Mouse (Mus musculus) left cerebral cortex, postnatal 36 days (tissue): ENCODE data around the gene 1700015F17Rik. TPM values are rescaled to one million over a fixed set of nuclear protein-coding genes. Genes with fewer than 3 reads are reported as not detected.

Experiments used
- DNase-seq, 2 experiments: peaks; one replicate each; pipeline ENCODE4 v3.0.0; 2021 to 2022; ENCODE audit warnings: low spot score in 2 of 2, mixed read lengths in 1 of 2
- intact Hi-C: fragments of 180-260 bp; cut with DNase I; formaldehyde crosslinking; loops from one replicate; pipeline ENCODE4 v1.15.1; 2025
- total RNA-seq, 2 experiments: library from RNA; stranded (reverse); gene quantifications; 2 replicates each; pipeline ENCODE4 v1.2.3; 2021

Gene 1700015F17Rik
- total RNA-seq, 2 experiments from 2014 or later: 0.79 TPM; not detected in 1

- intact Hi-C loops: no loop called here
- DNase-seq: no peak
These were observed 13.7 kb downstream of the 1700015F17Rik start for GRCm38 (mm10) chr5:5465256-5465655.

DNA sequence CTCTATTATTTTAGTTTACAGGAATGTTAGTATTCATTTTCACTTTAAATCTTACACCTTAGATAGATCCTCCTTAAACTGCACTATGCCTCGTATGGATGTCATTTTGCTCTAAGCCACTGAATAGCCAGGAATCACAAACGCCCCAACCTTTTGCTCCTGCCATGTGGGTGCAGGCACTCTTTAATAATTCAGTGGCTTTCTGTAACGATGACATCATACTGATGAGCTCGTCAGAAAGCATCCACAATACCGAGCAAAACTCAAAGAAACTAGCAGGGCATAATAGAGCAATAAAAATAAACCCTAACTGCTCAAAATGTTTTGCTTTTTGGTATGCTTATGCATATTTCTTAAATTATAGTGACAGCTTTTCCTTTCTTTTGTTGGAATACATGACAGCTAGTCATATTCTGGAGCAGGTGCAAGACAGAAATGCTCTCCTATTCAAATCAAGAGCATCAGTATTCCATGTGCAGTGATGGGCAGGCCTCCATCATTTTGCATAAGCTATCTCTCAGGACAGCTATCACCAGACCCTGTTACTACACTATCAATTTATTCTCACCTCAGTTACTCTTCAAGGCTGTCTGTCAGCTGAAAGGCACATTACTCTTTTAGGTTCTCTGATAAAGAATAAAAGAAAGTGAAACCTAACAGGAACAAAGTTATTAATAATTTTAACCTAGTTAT lies 47.1 kb downstream of the 1700015F17Rik start:
- intact Hi-C loops: no loop called here
- DNase-seq: no peak

GRCm38 (mm10) chr5:5423723-5424171 lies 55.2 kb downstream of the 1700015F17Rik start:
- DNase-seq: no peak
- intact Hi-C loops: no loop called here

DNA sequence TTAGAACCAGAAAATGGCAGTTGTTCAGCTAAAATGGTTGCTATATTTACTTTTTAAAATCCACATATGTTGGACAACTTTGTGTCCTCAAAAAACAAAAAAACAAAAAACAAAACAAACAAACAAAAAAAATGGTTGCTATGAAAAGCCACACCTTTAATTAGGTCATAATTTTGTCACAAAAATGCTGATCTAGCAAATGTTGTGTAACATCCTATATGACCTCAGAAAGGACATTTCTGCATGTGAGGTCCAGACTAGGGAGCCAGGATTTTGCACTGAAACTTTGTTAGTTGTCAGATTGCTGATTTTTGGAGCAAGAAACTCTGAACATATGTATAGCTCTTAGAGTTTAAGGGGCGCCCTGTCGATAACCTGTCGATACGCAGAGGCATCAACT lies 55.9 kb downstream of the 1700015F17Rik start:
- intact Hi-C loops: no loop called here
- no peak for DNase-seq

DNA sequence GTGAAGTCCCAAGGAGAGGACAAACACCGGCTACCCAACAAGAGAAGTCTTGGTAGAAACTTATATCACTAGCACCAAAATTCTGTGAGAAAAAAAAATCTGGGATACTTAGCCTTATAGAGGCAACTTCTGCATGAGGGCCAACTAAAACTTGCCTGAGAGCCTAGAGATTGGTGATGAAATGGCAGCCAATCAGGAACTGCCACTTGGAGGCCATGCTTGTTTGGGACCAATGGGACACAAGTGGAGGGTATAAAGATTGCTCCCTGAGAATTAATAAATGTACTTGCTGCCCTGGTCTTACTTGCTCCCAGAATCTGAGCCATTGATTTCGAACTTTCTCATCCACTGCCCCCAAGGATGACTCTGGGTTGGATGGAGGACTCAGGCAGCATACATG lies 57.5 kb downstream of the 1700015F17Rik start:
- no peak for DNase-seq
- intact Hi-C loops: no loop called here

DNA sequence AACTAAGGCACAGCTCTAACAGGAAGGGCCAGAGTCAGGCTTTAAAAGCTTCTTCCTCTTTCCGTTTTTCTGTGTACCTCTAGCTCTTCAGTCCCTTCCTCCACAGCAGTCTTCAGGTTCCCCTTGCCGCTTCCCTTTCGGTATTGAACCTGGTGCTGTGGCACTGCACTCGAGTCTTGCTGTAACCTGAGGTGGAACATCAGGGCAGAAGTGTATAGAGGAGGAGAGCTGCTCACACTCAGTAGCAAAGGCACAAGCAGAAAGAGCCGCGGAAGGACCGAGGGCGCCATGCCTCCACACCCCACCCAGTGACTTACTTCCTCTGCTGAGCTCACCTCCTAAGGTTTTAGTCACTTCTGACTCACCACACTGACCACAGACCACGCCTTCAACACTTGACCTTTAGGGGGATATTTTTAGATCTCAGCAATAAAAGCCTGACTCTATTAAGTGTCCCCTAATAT lies 58.9 kb downstream of the 1700015F17Rik start, which contains the start of gene Cdk14:
Gene Cdk14 (minus strand): TSS at position 321 of the 464 bp plus-strand sequence.
- intact Hi-C loops: no loop called here
- no peak for DNase-seq

GRCm38 (mm10) chr5:5419253-5419652 lies 59.7 kb downstream of the 1700015F17Rik start:
- intact Hi-C loops: no loop called here
- no peak for DNase-seq

- DNase-seq: no peak
- intact Hi-C loops: no loop called here
These were observed 64.1 kb downstream of the 1700015F17Rik start for GRCm38 (mm10) chr5:5414835-5415234.

DNA sequence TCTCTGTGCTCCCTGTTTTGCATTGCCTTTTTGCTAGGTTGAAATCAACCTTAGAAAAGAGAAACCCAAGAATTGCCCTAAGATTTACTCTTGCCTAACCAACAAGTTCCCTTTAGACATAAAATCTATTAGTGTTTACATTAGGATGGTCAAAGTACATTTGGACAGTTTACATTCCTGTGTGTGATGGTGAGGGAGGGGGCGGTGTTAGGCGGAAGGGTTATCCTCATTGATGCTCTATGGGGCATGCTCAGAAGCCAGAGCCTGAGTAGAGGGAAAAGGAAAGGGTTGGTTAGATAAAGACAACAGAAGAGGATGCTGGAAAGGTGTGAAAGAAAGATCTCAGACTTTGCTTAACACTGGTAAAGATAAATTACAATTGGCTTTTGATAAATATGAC lies 67.1 kb downstream of the 1700015F17Rik start:
- intact Hi-C loops: no loop called here

GRCm38 (mm10) chr5:5401986-5402385 lies 77.0 kb downstream of the 1700015F17Rik start:
- no peak for DNase-seq
- intact Hi-C loops: no loop called here

More for the DNA sequence above, 67.1 kb downstream of the 1700015F17Rik start:
- DNase-seq: no peak

DNA sequence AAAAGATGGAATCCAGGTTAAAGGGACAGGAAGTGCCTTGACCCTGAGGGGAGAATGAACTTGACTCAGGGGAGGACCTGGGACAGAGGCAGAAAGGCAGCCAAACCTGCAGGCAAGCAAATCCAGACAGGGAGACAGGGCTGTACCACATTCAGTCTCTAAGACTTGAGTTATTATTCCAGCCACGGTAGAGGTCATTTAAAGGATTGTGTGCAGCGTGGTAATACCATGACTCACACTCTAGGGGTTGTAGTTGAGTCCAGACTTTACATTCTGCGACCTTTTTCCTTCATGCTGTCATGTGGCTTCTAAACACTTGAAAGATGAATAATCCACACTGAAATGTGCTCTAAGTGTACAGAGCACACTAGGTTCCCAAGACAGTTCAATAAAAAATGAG lies 86.2 kb downstream of the 1700015F17Rik start:
- no peak for DNase-seq
- intact Hi-C loops: no loop called here

Other genes starting within 250 kb of the 1700015F17Rik start
- 100 to 1,000 TPM; 196 to 198 TPM for gene Cdk14, start 58.8 kb downstream of the 1700015F17Rik start, total RNA-seq
- gene Cldn12, start 35.8 kb upstream of the 1700015F17Rik start, total RNA-seq: 10 to 100 TPM; 42.1 to 44.2 TPM
- 10 to 100 TPM in 1 of 2 experiments, 1 to 10 TPM in 1; 9.0 to 12.0 TPM for gene Gtpbp10, start 80.4 kb upstream of the 1700015F17Rik start, total RNA-seq
- not detected for gene Gm8773, start 94.7 kb upstream of the 1700015F17Rik start, total RNA-seq
- 10 to 100 TPM; 16.8 to 33.1 TPM for gene Cfap69, start 185.1 kb upstream of the 1700015F17Rik start, total RNA-seq
- 1 to 10 TPM; 8.1 to 8.8 TPM for gene Steap2, start 215.4 kb upstream of the 1700015F17Rik start, total RNA-seq